Mouse (Mus musculus) lung, postnatal 14 days (tissue): ENCODE results near the gene Camkk1.

ENCODE experiments used
- DNase-seq: peaks from one replicate; pipeline ENCODE4 v3.0.0; 2021

The Camkk1 gene

DNA sequence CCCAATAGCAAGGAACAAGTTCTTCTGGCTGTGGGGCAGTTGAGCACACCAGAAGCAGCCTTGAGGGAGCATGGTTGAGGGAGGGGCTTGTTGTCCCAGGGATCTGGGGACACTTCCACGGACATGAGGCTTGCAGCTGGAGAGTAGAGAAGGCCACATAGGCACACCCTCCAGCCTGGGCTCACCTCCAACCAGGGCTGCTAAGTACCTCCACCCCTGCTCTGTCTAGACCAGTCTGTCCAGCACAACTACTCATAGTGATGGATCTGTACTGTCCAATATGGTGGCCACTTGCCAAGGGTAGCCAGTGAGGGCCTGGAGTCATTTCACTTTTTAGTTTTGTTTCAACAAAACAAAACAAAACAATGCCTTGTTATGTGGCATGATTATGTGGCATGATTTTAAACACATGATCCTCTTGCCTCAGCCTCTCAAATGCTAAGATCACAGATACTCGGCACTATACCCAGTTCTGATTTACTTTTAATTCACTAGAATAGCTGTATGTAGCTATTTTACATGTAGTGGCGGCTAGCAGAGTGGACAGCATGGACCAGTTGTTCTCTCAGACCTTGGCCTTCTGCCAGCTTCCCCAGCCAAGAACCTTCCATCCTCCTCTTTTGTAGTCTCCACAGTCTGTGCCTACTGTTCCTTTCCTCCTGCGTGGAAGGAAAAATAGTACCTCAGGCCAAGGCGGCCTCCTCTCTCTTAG, 3.3 kb upstream of the Camkk1 start:
- DNase-seq, result peak; percentile 40

DNA sequence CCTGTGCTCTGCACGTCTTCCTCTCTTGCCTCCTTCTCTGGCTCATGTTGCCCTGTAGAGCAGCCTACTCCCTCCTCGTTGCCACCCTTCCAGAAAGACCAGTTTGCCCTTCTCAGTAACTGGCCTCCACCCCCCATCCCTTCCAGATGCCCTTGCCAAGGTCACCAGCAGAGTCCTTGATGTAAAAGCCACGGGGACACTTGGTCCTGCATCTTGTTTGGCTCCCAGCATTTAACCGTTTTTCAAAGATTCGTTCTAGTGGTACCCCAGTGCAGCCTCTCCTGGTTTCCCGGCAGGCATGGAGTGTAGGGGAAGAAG, 2.7 kb upstream of the Camkk1 start:
- no peak for DNase-seq

- DNase-seq, result peak; percentile 46
Measured at GRCm38 (mm10) chr11:73019147-73019795, 463 bp downstream of the Camkk1 start.

- DNase-seq, result no peak
Measured at GRCm38 (mm10) chr11:73020953-73021800, 2.4 kb downstream of the Camkk1 start.

DNA sequence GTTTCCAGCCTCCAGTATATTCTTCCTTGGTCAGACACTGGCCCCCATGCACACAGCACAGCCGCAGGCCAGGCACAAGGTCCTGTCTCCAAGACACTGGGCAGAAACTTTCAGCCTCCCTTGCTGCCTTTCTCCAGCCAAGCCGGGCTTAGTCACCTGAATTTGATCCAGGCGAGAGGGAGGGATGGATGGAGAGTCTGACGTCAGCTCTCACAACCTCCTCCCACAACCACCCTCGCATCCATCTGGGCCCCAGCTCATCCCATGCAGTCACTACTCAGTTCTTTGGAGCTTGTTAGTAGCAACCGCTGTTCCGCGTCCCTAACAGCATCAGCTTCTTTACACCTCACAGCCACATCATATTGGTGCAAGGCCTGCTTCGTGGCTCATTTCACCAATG, 4.3 kb downstream of the Camkk1 start:
- DNase-seq, result peak; percentile 42

- no peak for DNase-seq
Measured at GRCm38 (mm10) chr11:73023827-73024226, 5.0 kb downstream of the Camkk1 start.

DNA sequence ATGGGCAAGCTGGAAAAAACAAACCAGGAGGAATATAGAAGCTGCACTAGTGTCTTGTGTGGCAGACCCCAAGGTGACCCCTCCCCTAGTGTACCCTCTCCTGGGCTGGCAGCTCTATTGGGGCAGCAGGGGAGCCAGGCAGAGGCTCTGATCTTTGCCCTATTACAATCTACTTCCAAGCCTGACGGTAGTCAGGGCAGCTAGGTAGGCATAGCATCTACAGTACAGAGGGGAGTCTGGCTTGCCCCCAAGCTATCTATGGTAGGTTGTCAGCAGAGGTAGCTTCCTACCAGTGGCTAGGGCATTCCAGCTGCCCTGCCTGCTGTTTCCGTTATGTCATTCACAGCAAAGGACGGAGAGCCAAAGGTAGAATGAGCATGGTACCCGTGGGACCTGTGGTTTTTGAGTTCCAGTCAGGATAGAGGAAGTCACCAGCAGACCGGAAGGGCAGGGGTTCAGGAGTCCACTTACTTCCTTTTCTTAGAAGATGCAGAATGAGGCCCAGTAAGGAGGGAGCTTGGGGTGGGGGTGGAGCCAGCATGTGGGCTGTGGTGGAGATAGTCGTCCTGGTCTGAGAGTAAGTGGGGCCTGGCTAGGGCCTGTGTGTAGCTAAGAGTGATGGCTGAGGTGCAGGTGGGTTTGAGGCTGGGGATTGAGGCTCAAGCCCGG, 5.6 kb downstream of the Camkk1 start:
- DNase-seq, result peak; percentile 31

DNA sequence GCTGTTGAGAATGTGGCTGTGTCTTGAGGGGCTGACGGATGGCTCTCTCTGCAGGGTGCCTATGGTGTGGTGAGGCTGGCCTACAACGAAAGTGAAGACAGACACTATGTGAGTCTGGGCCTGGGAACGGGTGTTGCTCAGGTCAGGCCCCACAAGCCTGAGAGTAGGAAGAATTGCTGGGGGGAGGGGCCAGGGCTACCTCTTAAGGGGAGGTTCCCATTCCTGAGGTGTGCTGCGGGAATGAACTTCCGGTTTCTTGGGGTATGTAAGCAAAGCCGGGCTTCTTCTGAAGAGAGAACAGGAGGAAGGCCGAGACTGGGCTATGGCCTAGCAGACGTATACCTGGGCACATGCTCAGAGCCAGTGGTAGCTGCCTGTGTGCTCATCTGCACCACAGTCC, 8.2 kb downstream of the Camkk1 start:
- DNase-seq, result peak; percentile 54

GRCm38 (mm10) chr11:73030821-73031498, 12.2 kb downstream of the Camkk1 start:
- DNase-seq, result peak; percentile 88

- DNase-seq, result no peak
Measured at GRCm38 (mm10) chr11:73031536-73031935, 12.7 kb downstream of the Camkk1 start.

DNA sequence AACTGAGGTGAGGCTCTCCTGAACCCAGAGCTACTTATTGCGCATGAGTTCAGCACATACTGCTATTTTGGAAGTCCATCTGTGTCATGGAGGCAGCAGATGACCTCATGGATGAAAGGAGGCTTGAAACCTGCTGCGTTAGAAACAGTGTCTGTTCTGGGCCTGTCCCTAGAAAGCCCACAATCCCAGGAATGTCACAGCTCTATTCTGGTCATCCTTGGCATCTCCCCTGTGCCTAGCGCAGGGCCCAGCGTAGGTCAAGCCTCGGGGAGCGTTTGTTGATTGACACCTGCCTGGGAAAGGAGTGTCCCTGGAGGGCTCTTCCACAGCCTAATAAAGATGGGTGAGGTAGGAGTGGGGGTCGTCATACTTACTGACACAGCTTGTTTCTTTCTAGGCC, 17.3 kb downstream of the Camkk1 start:
- no peak for DNase-seq

- no peak for DNase-seq
Measured at GRCm38 (mm10) chr11:73036889-73037288, 18.1 kb downstream of the Camkk1 start.

DNA sequence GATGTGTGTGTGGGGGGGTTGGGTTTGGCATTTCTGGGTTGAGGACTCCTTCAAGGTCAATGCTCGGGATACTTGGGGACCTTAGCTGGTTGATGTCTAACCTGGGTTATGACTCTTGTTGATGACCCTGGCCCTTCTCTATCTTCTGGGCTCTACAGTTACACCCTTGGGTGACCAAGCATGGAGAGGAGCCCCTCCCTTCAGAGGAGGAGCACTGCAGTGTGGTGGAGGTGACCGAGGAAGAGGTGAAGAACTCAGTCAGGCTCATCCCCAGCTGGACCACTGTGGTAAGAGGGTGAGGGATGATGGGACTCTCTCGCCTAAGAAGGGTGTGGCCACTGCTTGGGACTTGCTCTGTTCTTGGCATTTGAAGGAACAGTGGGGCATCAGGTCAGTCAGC, 18.9 kb downstream of the Camkk1 start:
- DNase-seq, result no peak

DNA sequence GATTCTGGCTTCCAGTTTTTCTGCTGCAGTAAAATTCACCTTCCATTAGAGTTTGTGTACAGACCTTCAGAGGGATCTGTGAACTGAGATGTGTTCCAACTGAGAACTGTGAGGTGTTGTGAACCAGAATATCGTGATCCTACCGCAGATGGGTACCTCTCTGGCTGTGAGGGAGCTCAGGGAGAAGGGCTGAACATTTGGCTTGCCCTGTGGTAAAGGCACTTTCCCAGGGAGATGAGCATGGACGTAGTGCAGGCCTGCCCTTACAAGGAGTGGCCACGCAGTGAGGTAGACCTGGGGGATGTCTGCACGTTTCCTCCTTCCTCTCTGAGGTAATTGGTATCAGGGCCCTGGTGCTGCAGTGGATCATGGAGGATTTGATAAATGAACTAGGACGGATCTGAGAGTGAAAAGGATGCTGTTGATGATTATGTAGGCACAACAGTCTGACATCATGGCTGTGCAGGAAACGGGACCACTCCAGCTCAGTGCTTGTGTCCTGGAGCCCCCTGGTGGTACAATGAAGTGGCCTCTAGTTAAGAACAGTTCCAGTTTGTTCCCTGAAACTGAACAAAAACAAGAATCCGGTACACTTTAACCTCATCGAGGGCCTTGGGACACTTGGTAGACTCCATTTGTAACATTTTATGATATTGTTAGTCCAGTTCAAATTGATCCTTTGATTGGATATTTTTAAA, 20.4 kb downstream of the Camkk1 start:
- peak; percentile 82 for DNase-seq

GRCm38 (mm10) chr11:73044229-73044755, 25.5 kb downstream of the Camkk1 start:
- DNase-seq, result no peak

GRCm38 (mm10) chr11:73044789-73045188, 26.0 kb downstream of the Camkk1 start:
- DNase-seq, result no peak

- peak; percentile 98 for DNase-seq
Measured at GRCm38 (mm10) chr11:73047542-73047996, 28.8 kb downstream of the Camkk1 start, which contains the start of gene Ncbp3. TSS of gene Ncbp3 (plus strand) at chr11:73047783.

DNA sequence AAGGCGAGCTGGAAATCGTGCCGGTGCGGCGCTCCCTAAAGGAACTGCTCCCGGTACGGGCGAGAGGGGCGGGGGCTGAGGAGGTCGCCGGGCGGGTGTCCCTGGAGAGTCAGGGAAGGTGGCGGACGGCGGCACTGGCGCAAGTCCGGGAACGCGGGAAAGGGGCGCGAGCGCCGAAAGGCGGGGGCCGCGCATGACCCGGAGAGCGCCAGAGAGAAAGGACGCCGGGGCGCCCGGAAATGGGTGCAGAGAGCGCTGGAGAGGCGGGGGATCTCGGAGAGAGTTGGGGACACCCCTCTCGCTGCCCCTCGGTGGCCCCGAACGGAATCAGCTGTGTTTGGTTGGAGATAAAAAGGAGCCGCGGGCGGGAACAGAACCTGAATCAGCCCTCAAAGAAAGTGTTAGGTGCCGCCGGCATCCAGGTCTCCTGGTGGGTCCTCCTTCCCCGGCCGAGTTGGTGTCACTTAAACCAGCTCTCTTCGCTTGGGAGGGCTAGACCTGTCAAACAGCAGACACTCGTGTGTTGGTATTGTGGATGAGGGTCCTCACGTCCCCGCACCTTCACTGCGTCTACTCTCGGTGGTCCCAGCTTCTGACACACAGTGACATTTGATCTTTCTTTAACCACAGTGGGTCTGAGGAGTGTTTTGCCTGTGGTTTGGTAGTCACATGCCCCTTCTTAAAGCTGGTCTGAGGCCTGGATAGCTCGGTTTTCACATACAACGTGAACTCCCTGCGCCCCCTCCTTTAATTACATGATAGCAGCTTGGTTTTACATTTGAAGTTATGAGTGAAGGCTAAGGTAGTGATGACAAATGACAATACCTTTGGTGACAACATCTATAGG, 29.4 kb downstream of the Camkk1 start:
- DNase-seq, result no peak

DNA sequence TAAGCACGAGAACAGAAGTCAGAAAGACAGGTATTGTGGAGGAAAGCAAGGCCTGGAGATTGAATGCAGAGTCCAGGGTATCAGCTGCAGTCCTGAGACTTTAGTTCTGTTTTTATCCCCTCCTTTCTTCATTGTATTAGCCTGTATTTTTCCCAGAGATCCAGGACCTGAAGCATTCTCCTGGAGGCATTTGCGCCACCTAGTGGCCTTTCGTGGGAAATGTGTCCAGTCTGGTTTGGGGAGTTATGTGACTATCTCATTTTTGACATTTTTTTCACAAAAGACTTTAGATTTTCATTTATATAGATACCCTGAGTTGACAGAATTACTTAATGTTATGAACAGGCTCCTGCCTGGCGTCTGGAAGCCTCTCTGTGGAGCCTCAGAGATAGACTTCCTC, 30.5 kb downstream of the Camkk1 start:
- peak; percentile 85 for DNase-seq

- DNase-seq, result no peak
Measured at GRCm38 (mm10) chr11:73052795-73053194, 34.0 kb downstream of the Camkk1 start.

GRCm38 (mm10) chr11:73057701-73058100, 38.9 kb downstream of the Camkk1 start:
- DNase-seq, result no peak
